Mouse (Mus musculus) right cerebral cortex, adult 18-20 months (tissue): ENCODE data around the gene Hist1h3d.
"Not testable (repeated sequence)": the region's sequence is repeated elsewhere in the genome, so short reads cannot be mapped to it uniquely, and the experiment has no call there.

ENCODE experiments used
- DNase-seq: peaks from one replicate; pipeline ENCODE4 v3.0.0; 2022; ENCODE audit warnings: mixed read lengths

Hist1h3d gene

GRCm38 (mm10) chr13:23585442-23586098, 10.0 kb downstream of the Hist1h3d start:
- DNase-seq: peak; percentile 82

- no peak for DNase-seq
Observed at GRCm38 (mm10) chr13:23586099-23586939, 10.8 kb downstream of the Hist1h3d start.

- no peak for DNase-seq
Observed at GRCm38 (mm10) chr13:23586940-23587225, 11.3 kb downstream of the Hist1h3d start.

GRCm38 (mm10) chr13:23591206-23591605, 15.6 kb downstream of the Hist1h3d start:
- no peak for DNase-seq

GRCm38 (mm10) chr13:23591886-23592285, 16.3 kb downstream of the Hist1h3d start:
- DNase-seq: not testable (repeated sequence)

- no peak for DNase-seq
Observed at GRCm38 (mm10) chr13:23592614-23593013, 17.1 kb downstream of the Hist1h3d start.

- DNase-seq: no peak
Observed at GRCm38 (mm10) chr13:23593051-23593770, 17.6 kb downstream of the Hist1h3d start.

- DNase-seq: no peak
Observed at GRCm38 (mm10) chr13:23595185-23595584, 19.6 kb downstream of the Hist1h3d start.

GRCm38 (mm10) chr13:23595622-23596372, 20.2 kb downstream of the Hist1h3d start:
- DNase-seq: no peak

GRCm38 (mm10) chr13:23597957-23598356, 22.4 kb downstream of the Hist1h3d start:
- DNase-seq: peak; percentile 66

GRCm38 (mm10) chr13:23603182-23603699, 27.7 kb downstream of the Hist1h3d start:
- DNase-seq: no peak

- no peak for DNase-seq
Observed at GRCm38 (mm10) chr13:23604452-23604851, 28.9 kb downstream of the Hist1h3d start.

- no peak for DNase-seq
Observed at GRCm38 (mm10) chr13:23605052-23605451, 29.5 kb downstream of the Hist1h3d start.

GRCm38 (mm10) chr13:23609209-23609608, 33.6 kb downstream of the Hist1h3d start:
- no peak for DNase-seq

- DNase-seq: no peak
Observed at GRCm38 (mm10) chr13:23609844-23610243, 34.3 kb downstream of the Hist1h3d start.

- no peak for DNase-seq
Observed at GRCm38 (mm10) chr13:23610393-23610792, 34.8 kb downstream of the Hist1h3d start.

GRCm38 (mm10) chr13:23611638-23612037, 36.1 kb downstream of the Hist1h3d start:
- no peak for DNase-seq

GRCm38 (mm10) chr13:23620056-23620732, 44.6 kb downstream of the Hist1h3d start:
- no peak for DNase-seq

- peak; percentile 84 for DNase-seq
Observed at GRCm38 (mm10) chr13:23620733-23621531, 45.4 kb downstream of the Hist1h3d start, which contains the start of gene Hist1h2be. Hist1h2be (minus strand) TSS chr13:23621124.

GRCm38 (mm10) chr13:23621532-23622174, 46.1 kb downstream of the Hist1h3d start:
- DNase-seq: peak; percentile 78
